Mouse (Mus musculus) ES-CJ7 (cell line): ENCODE measurements at regions not wholly inside any gene's neighbourhood (a gene's known extent, or its start where the extent isn't known, plus 50 kb on each side); places are given as distances from the start of the nearest gene placed in this dataset.

ENCODE experiments used
- DNase-seq: peaks from one replicate; pipeline ENCODE4 v3.0.0; 2011; ENCODE audit warnings: low read depth, low spot score

DNA sequence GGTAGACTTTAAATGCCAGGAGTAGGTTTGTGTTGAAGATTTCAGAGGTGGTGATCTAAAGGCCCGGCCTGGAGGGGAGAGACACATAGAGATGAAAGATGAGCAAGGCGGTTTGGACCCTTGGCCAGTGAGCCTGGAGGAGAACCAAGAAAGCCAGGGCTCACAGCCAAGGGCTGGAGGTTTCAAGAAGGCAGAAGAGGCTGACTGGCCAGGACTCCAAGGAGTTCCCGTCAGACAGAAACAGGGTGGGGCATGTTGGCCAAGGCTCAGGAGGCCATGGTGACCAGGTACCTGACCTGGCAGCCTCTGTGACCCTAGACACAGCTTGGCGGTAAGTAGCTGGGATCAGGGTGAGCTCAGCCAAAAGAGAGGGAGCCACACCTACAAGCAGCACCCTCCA is 159.3 kb upstream of the Spdye4c start:
- DNase-seq, result no peak

GRCm38 (mm10) chr2:128432741-128433140 is 158.3 kb upstream of the Spdye4c start:
- no peak for DNase-seq

GRCm38 (mm10) chr2:128433553-128434081 is 157.4 kb upstream of the Spdye4c start:
- no peak for DNase-seq

- DNase-seq, result peak; percentile 48
These were observed 156.6 kb upstream of the Spdye4c start for GRCm38 (mm10) chr2:128434200-128434977.

GRCm38 (mm10) chr2:128436378-128436777 is 154.6 kb upstream of the Spdye4c start:
- no peak for DNase-seq

DNA sequence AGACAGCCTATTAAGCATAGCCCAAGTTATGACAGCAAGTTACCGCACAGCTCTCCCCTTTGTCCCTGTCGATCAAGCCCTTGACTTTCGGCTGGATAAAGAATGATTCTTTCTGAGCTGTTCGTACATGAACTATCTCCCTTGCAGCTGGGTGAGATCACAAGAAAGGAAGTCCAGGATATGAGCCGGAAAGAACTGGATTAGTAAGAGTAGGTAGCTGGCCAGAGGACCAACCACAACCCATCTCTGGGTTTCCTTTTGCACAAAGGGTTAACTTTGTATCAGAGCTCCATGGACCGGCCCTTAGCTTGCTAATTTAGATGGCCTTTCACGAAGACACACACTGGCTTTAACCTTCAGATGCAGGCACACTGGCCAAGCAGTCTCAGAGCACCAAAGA is 153.3 kb upstream of the Spdye4c start:
- no peak for DNase-seq

- no peak for DNase-seq
These were observed 152.7 kb upstream of the Spdye4c start for GRCm38 (mm10) chr2:128438161-128438822.

GRCm38 (mm10) chr2:128438897-128439296 is 152.1 kb upstream of the Spdye4c start:
- no peak for DNase-seq

DNA sequence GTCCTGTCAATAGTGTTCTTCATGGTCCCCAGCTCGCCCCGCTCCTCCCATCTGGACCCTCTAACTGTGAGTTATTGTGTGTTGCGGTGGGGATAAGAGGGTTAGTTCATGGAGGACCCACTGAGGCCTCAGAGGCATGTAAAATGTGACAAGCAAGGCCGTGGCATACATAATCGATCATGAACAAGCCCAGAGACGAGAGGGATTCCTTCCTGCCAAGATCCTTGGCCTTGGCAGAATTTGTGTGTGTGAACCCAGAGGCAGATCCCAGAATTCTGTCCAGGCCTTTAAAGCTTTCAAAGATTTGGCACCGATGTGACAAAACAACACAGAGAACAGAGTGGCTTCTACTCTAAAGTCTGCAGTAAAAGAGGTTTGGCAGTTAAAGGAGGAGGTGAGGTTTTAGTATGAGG is 146.4 kb upstream of the Spdye4c start:
- no peak for DNase-seq

DNA sequence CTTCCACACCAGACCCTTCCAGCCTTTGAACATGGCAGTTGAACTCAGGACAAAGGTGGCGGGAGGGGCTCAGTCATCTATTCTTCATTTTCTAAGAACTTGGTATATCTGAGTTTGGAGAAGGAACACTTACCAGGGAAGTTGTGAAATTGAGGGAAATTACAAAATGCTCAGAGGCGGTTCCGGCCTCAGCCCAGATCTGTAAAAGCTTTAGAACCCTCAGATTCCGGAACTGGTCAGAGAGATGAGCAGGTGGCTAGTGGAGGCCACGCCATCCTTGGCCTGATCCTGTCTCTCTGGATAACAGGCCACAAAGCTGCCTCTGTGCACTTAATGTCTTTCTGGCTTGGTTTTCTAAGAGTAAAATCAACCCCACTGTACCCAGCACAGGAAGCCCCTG is 145.6 kb upstream of the Spdye4c start:
- DNase-seq, result no peak

GRCm38 (mm10) chr2:128449294-128449693 is 141.7 kb upstream of the Spdye4c start:
- DNase-seq, result no peak

DNA sequence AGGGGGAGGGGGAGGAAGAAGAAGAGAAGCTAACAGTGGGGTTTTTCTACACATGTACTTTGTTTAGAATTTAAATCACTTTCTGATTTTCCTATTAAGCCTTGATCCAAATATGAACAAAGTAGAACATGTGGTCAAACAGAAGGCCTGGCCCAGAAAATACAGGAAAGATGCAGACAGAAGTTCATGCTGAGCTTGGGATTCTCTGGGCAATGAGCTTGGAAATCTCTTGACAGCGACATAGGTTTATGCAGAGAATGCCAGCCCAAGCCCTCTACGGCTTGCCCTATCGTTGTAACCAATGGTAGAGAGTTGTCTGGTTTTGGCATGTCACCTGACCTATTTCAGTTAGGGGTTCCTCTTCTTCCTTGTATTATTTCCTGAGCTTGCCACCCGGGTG is 141.0 kb upstream of the Spdye4c start:
- no peak for DNase-seq

GRCm38 (mm10) chr2:128451554-128452239 is 139.3 kb upstream of the Spdye4c start:
- DNase-seq, result no peak

DNA sequence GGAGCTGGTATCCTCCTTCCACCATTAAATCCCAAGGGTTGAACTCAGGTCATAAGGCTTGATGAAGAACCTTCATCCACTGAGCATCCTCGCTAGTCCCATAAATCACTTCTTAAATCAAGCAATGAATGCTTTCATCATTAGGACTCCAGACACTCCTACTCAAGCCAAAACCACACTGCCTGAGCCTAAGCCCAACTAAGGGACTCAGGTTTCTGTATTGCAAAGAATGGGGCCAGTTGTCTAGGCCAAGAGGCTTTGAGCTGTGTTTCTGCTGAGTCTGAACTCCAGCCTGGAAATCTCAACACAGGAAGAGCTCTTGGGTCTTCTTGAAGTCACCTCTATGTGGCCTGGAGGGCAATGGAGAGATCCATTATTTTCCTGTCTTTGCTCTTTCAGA is 138.4 kb upstream of the Spdye4c start:
- no peak for DNase-seq

- DNase-seq, result no peak
These were observed 136.5 kb upstream of the Spdye4c start for GRCm38 (mm10) chr2:128454509-128454908.

GRCm38 (mm10) chr2:128457591-128458209 is 133.3 kb upstream of the Spdye4c start:
- no peak for DNase-seq

DNA sequence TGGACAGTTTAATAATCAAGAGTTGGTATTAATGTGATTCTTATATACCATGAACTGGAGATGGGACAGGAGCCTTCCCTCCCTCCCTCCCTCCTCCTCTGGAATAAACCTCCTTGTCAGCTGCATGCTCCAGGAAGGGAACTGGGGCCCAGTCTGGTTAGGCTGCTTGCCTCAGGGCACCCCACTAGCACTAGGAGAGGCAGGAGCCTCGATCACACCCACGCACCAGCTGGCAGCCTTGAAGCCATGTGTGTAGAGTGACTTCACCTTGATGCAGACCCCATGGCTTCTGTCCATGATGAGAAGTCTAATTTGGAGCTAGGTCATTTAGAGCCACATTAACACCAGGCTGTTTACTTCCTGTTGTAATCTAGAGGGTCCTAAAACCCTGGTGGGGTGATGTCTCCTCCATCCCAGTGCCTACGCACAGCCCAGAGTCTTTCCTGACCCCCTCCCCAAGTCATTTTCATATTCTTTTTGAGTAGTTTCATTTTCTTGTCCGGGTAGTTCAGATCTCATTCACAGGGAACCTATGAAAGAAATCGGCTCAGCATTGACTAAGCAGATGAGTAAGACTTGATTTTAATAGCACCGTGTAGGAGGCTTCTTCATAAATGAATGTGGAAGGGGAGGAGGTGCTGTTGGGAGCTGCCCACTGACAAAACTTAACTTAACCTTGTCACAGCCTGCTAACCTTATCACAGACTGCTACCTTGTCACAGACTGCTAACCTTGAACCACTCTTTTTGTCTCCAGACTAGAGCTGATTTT is 125.6 kb upstream of the Spdye4c start:
- no peak for DNase-seq

GRCm38 (mm10) chr2:128467490-128468245 is 123.3 kb upstream of the Spdye4c start:
- DNase-seq, result no peak

- DNase-seq, result no peak
These were observed 122.7 kb upstream of the Spdye4c start for GRCm38 (mm10) chr2:128468323-128468722.

DNA sequence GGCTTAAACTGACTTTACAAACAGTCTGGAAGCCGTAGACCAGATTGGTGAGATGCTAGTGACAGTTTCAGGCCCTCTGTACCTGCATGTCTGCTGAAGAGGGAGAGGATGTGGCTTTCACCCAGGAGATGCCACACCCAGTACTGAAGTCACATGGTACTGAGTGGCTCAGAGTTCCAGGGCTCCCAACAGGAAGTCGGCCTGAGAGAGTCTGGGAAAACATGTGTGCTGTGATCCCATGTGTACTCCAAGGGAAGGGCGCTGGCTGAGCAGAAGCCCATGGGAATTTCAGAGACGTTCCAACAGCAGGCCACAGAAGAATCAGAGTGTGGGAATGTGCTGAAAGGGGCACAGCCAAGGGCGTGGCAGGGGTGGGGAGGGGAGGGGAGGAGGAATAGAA is 120.7 kb upstream of the Spdye4c start:
- peak; percentile 42 for DNase-seq
